Mouse (Mus musculus) heart, adult 2 months (tissue): ENCODE measurements around the gene Adgrv1. TPM values are rescaled to one million over a fixed set of nuclear protein-coding genes. Genes with fewer than 3 reads are reported as not detected.
A peak's percentile ranks its signal among the peaks of the same experiment; 100 is the strongest.

Experiments
- DNase-seq, 2 experiments: peaks; one replicate each; pipeline ENCODE4 v3.0.0; 2021
- H3K27ac ChIP-seq: fragments of 200-600 bp; 2 replicates; pipeline ENCODE4 v1.8.1; 2022
- H3K27me3 ChIP-seq: fragments of 200-500 bp; 2 replicates; pipeline ENCODE4 v1.6.1; 2012; ENCODE audit warnings: mild to moderate bottlenecking, low read length, inconsistent platforms, mixed read lengths; ENCODE audit not compliant: control insufficient read depth, insufficient read depth
- H3K36me3 ChIP-seq: fragments of 200-500 bp; 2 replicates; pipeline ENCODE4 v1.6.1; 2012; ENCODE audit warnings: low read length, inconsistent platforms; ENCODE audit not compliant: control insufficient read depth, insufficient read depth
- H3K4me1 ChIP-seq: fragments of 200-500 bp; 2 replicates; pipeline ENCODE4 v1.6.1; 2011; ENCODE audit warnings: low read length; ENCODE audit not compliant: control insufficient read depth, insufficient read depth
- H3K4me3 ChIP-seq: fragments of 200-600 bp; 2 replicates; pipeline ENCODE4 v1.8.1; 2022
- H3K79me2 ChIP-seq: fragments of 200-500 bp; replicated peaks from 2 replicates; pipeline ENCODE4 v1.6.1; 2012; ENCODE audit warnings: mild to moderate bottlenecking, inconsistent platforms, low read length, moderate library complexity, mixed read lengths; ENCODE audit not compliant: control insufficient read depth, insufficient read depth
- H3K9ac ChIP-seq: fragments of 200-500 bp; 2 replicates; pipeline ENCODE4 v1.6.1; 2012; ENCODE audit warnings: low read depth, mild to moderate bottlenecking, control low read depth, inconsistent platforms, low read length, mixed read lengths
- CTCF ChIP-seq: fragments of 200-600 bp; IDR thresholded peaks from 2 replicates; pipeline ENCODE4 v1.8.1; 2022; ENCODE audit warnings: antibody characterized with exemption, mild to moderate bottlenecking, moderate library complexity
- EP300 ChIP-seq: fragments of 200-500 bp; IDR thresholded peaks from 2 replicates; pipeline ENCODE4 v1.6.1; 2011; ENCODE audit warnings: low read depth, low read length, control low read depth; ENCODE audit not compliant: insufficient read depth
- POLR2A ChIP-seq: fragments of 200-500 bp; IDR thresholded peaks from 2 replicates; pipeline ENCODE4 v1.6.1; 2011; ENCODE audit warnings: mild to moderate bottlenecking, low read depth, low read length, control low read depth; ENCODE audit not compliant: insufficient read depth
- WGBS: fragments of 180-500 bp; shearing (Covaris S2); methylation state at CpG from one replicate; pipeline ENCODE4 v1.1.7; 2018; 5-methylcytosine and 5-hydroxymethylcytosine counted together
- intact Hi-C: fragments of 180-260 bp; cut with DNase I; formaldehyde crosslinking; loops from one replicate; pipeline ENCODE4 v1.15.1; 2025
- polyA plus RNA-seq: library from polyadenylated mRNA; depleted of rRNA; stranded (reverse); fragments of >200 nt; gene quantifications from 2 replicates; pipeline ENCODE4 v1.2.3, GENCODE M21; 2012
- total RNA-seq, 2 experiments: library from RNA; stranded (reverse); gene quantifications; 2 replicates each; pipeline ENCODE4 v1.2.3; 2021

Adgrv1 gene
- total and polyA plus RNA-seq, 3 experiments, result 0.18 to 0.30 TPM; not detected in 1

DNA sequence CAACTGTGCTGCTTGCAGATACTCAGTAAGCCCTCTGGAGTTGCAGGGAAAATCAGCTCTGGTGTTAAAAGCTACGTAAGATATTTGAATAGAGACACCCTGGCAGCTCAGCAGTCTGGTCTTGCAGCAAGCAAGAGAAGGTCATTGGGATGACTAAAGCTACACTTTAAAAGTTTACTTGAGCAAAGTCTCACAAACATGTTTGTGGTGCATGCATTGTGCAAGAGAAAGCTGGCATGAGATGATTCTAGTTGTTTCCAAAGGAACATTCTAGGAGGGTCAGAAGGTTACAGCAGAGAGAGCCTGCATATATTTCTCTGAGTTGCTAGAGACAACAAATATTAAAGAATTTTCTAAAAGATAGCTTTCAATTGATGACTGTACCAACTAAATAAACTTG, 421.5 kb downstream of the Adgrv1 start:
- Histone ChIP-seq H3K79me2 (no peaks in the 10 kb centered on the region), H3K9ac (no peak overlapping the region), H3K4me1 (no peaks in the 10 kb centered on the region), H3K27me3 (no peaks in the 10 kb centered on the region), H3K27ac (no peak overlapping the region), H3K4me3 (no peak overlapping the region), H3K36me3 (no peaks in the 10 kb centered on the region; the same call in 1 of the 2 replicates)
- intact Hi-C loops, result no loop called here
- no peak for DNase-seq
- TF ChIP-seq POLR2A, result no peak
- TF ChIP-seq EP300, result no peak
- TF ChIP-seq CTCF, result no peak
- WGBS, result 63% methylated on average over 1 of the region's 1 CpGs

DNA sequence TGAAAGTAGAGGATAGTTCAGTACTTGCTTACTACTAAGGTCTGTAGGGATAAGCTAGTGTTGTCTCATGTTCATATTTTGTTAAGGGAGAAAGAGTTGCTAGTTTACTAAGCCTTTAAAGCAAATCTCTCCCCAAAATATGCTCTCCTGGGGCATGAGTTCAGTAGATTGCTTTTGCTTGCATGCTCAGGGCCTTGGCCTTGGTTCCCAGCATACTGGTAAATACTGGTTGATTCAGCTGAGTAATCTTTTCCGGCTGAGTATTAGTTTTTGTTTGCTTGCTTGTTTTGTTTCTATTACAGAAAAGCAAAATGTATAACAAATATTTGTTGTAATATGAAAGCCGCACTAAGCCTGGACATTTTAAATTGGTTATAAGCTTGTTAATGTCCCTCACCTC, 422.4 kb downstream of the Adgrv1 start:
- H3K27me3 ChIP-seq, result no peaks in the 10 kb centered on the region
- H3K36me3 ChIP-seq, result no peaks in the 10 kb centered on the region; the same call in 1 of the 2 replicates
- H3K9ac ChIP-seq, result no peak overlapping the region
- no peak for DNase-seq
- intact Hi-C loops, result no loop called here
- H3K4me3 ChIP-seq, result no peak overlapping the region
- H3K4me1 ChIP-seq, result no peaks in the 10 kb centered on the region
- H3K27ac ChIP-seq, result no peak overlapping the region
- H3K79me2 ChIP-seq, result no peaks in the 10 kb centered on the region
- 91% methylated on average over 2 of the region's 2 CpGs for WGBS
- TF ChIP-seq EP300 (no peak), POLR2A (no peak), CTCF (no peak)

DNA sequence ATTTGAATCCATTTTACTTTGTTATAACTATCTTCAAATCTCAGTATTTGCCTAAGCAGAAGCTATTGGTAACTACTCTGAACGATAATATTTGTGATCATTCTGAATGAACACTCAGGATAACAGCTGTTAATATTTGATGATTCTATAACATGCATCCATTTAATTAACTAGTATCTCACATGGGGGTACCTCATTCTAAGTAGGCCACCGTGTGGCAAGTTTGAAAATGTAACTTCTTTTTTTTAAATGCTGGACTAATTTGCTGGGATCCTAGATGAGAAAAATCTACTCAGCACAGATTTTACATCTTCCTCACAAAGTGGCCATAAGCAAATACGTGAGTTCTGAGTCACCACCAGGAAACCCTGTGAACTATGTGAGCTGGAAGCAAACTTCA, 423.1 kb downstream of the Adgrv1 start:
- intact Hi-C loops, result no loop called here
- H3K4me3 ChIP-seq, result no peak overlapping the region
- no peaks in the 10 kb centered on the region for H3K79me2 ChIP-seq
- no peak for TF ChIP-seq CTCF
- TF ChIP-seq POLR2A, result no peak
- no peak for TF ChIP-seq EP300
- no peaks in the 10 kb centered on the region for H3K27me3 ChIP-seq
- DNase-seq, result no peak
- no peak overlapping the region for H3K27ac ChIP-seq
- WGBS, result 89% methylated on average over 3 of the region's 3 CpGs
- H3K4me1 ChIP-seq, result no peaks in the 10 kb centered on the region
- no peak overlapping the region for H3K9ac ChIP-seq
- H3K36me3 ChIP-seq, result no peaks in the 10 kb centered on the region; the same call in 1 of the 2 replicates

DNA sequence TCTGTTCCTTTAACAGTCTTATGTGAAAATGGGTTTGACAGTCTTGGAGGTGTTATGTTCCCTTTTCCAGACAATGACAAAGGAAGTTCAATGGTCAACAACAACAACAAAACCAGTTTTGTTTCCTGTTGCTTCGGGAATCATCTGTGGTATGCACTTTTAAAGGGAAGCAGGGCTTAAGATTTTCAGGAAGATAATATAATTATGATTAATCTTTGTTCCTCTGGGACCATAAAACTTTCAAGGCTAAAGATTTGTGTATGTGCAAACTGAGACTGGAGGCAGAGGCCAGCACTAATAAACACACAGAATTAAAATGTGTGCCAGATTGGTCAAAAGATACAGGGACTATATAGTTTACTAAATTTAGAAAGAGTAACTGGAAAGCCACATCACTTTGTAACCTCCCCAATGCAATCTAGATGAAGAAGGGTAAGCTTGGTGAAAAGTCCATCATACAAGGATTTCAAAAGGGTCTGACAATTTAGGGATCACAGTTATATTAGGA, 424.8 kb downstream of the Adgrv1 start:
- no peak overlapping the region for H3K27ac ChIP-seq
- no peaks in the 10 kb centered on the region for H3K4me1 ChIP-seq
- H3K79me2 ChIP-seq, result no peaks in the 10 kb centered on the region
- no peak overlapping the region for H3K9ac ChIP-seq
- no peaks in the 10 kb centered on the region for H3K27me3 ChIP-seq
- no peak overlapping the region for H3K4me3 ChIP-seq
- WGBS, result 36% methylated on average over 1 of the region's 1 CpGs
- DNase-seq, result no peak
- TF ChIP-seq EP300 (no peak), CTCF (no peak)
- H3K36me3 ChIP-seq, result no peaks in the 10 kb centered on the region; the same call in 1 of the 2 replicates
- intact Hi-C loops, result no loop called here

DNA sequence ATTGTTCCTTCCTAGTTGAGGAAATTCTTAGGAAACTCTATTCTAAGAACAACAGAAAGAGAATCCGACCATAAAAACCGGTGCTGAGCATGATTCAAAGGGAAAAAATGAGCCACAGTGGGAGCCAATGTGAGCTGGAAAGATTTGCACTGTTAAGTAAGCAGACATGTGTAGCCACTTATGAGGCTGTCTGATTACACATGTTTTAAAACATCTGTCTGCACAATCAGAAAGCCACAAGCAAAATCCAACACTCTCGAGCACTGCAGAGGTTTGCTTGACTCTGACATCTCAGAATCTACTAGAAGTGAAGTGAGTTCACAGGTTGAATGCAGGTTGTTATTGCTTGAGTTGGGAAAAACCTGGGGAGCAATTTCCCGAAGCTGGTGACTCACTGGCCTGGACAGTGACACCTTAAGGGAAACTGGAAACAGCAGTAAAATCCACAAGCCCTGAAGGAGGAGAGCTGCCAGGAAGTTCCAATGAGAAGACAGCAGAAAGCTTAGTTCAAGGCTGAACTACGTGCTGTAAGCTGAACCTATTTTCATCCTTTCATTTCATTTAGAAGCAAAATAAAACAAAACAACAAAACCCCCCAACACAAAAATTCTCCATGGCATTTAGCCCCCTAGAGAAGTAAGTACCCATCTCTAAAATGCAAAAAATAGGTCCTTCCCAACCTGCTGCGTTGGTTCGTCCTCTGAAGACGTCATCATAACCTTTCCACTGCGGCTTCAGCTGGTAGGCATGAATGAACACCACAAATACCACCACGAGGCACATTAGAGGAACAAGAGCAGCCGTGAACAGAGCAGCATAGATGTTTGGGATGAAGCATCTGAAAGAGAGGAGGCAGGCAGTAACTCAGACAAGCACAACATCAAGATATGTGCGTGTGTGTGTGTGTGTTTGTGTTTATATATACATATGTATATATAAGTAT, 450.7 kb downstream of the Adgrv1 start:
- intact Hi-C loops, result no loop called here
- Histone ChIP-seq H3K79me2 (no peaks in the 10 kb centered on the region), H3K36me3 (no peaks in the 10 kb centered on the region), H3K27ac (peak overlapping the region; percentile 30), H3K4me1 (no peaks in the 10 kb centered on the region), H3K9ac (no peak overlapping the region), H3K27me3 (no peaks in the 10 kb centered on the region), H3K4me3 (no peak overlapping the region)
- TF ChIP-seq POLR2A, result no peak
- no peak for TF ChIP-seq CTCF
- no peak for TF ChIP-seq EP300
- DNase-seq, result peak in 1 of 2 experiments; percentile 17
- whole genome bisulfite sequencing, result 63% methylated on average over 12 of the region's 12 CpGs

DNA sequence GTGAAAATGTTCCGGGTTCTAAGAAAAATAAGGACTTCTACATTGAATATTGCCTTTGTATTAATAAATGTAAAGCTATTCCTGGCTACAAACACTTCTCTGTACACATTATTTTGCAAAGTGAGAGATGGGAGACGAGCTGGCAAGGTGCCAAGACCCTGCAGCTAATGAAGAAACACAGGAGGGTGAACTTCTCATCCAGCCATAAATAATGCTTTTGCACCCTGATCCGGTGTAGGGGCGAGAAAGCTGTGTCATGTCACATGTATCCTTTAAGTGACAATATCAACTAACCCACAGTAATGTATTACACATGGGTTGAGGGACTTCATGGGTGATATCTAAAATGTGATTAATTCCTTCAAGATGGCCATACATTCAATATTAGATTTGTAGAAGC, 451.5 kb downstream of the Adgrv1 start:
- Histone ChIP-seq H3K4me1 (no peaks in the 10 kb centered on the region), H3K27ac (peak overlapping the region; percentile 30; the same call in 1 of the 2 replicates), H3K9ac (no peak overlapping the region), H3K79me2 (no peaks in the 10 kb centered on the region), H3K36me3 (no peaks in the 10 kb centered on the region), H3K27me3 (no peaks in the 10 kb centered on the region), H3K4me3 (no peak overlapping the region)
- 67% methylated on average over 4 of the region's 4 CpGs for whole genome bisulfite sequencing
- intact Hi-C loops, result no loop called here
- DNase-seq, result no peak
- TF ChIP-seq POLR2A (no peak), EP300 (no peak), CTCF (no peak)
